Mouse (Mus musculus) limb, embryonic 11.5 days (tissue): ENCODE measurements around the gene Gm42957. TPM values are rescaled to one million over a fixed set of nuclear protein-coding genes. Genes with fewer than 3 reads are reported as not detected.

Experiments used
- ATAC-seq: fragments of 200-750 bp; cut with Nextera tagmentation; 2 replicates; pipeline ENCODE4 v1.8.0; 2017; ENCODE audit warnings: low read depth; ENCODE audit not compliant: insufficient number of reproducible peaks, low FRiP score, low TSS enrichment
- DNase-seq: peaks from one replicate; pipeline ENCODE4 v3.0.0-alpha.2; 2015; ENCODE audit warnings: low spot score
- H3K27ac ChIP-seq: fragments of 300-500 bp; sonication (generic); replicated peaks from 2 replicates; pipeline ENCODE4 v1.5.1; 2014; ENCODE audit warnings: low read depth, mild to moderate bottlenecking, low read length
- H3K27me3 ChIP-seq: fragments of 300-500 bp; sonication (generic); 2 replicates; pipeline ENCODE4 v1.6.1; 2014; ENCODE audit warnings: mild to moderate bottlenecking, low read length, mixed read lengths; ENCODE audit not compliant: control insufficient read depth, insufficient read depth
- H3K36me3 ChIP-seq: fragments of 300-500 bp; sonication (generic); 2 replicates; pipeline ENCODE4 v1.6.1; 2014; ENCODE audit warnings: mild to moderate bottlenecking, low read length, moderate library complexity, mixed read lengths; ENCODE audit not compliant: control insufficient read depth, insufficient read depth
- H3K4me1 ChIP-seq: fragments of 300-500 bp; sonication (generic); 2 replicates; pipeline ENCODE4 v1.6.1; 2014; ENCODE audit warnings: low read length, mixed read lengths; ENCODE audit not compliant: control insufficient read depth, insufficient read depth
- H3K4me2 ChIP-seq: fragments of 300-500 bp; sonication (generic); 2 replicates; pipeline ENCODE4 v1.6.1; 2014; ENCODE audit warnings: low read depth, mild to moderate bottlenecking, moderate library complexity; ENCODE audit not compliant: severe bottlenecking
- H3K4me3 ChIP-seq: fragments of 300-500 bp; sonication (generic); 2 replicates; pipeline ENCODE4 v1.5.1; 2014; ENCODE audit warnings: low read depth, low read length
- H3K9ac ChIP-seq: fragments of 300-500 bp; sonication (generic); 2 replicates; pipeline ENCODE4 v1.6.1; 2014; ENCODE audit warnings: mild to moderate bottlenecking, low read length
- H3K9me3 ChIP-seq: fragments of 300-500 bp; sonication (generic); 2 replicates; pipeline ENCODE4 v1.6.1; 2016; ENCODE audit warnings: low read length; ENCODE audit not compliant: control insufficient read depth
- WGBS: fragments of 180-500 bp; shearing (Covaris S2); extraction: QIAGEN DNeasy Blood & Tissue Kit; methylation state at CpG from one replicate; pipeline ENCODE4 v1.1.7; 2014; 5-methylcytosine and 5-hydroxymethylcytosine counted together
- polyA plus RNA-seq: library from polyadenylated mRNA; unstranded; fragments of >200 nt; fragmentation: Nextera tagmentation; extraction: Ambion mirVana; gene quantifications from 2 replicates; pipeline ENCODE4 v1.2.1, GENCODE M21; 2014

Gene Gm42957
- polyA plus RNA-seq, 1 experiment from 2014 or later, result 0.11 TPM

DNA sequence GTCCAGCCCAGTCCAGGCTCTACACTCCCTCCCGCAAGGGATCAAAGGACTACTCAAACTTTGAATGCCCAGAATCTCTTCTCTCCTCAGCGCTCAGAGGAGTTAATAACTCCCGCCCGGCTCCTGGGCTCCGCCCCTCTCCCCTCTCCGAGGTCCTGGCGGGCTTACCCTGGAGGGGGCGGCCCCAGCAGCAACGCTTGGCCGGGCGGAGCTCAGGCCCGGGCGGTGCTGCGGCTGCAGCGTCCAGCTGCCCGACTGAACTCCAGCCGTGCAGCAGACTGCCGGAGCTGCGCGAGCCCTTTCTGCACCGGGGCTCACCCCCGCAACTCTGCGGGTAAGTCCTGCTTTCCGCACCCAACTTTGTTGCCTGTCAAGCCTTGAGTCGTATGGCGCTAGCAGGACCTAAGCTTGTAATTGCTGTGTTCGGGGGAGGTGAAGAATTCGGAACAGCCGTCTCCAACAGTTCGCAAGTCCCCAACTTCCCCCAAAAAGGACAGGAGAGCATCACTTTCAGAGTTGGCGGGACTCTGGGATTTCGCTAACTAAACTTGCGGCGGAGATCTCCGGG is 61.0 kb downstream of the Gm42957 start, which contains the start of gene Pias3:
Gene Pias3 (plus strand): TSS at position 187 of the 568 bp plus-strand sequence.
- Histone ChIP-seq H3K4me2 (peak within 1 kb of the TSS; percentile 69), H3K4me3 (peak within 1 kb of the TSS; percentile 82), H3K9me3 (no peaks in the 10 kb centered on the region), H3K27me3 (no peaks in the 10 kb centered on the region), H3K36me3 (no peaks in the 10 kb centered on the region), H3K9ac (peak within 1 kb of the TSS; percentile 91), H3K4me1 (peaks cover 9% of the 10 kb centered on the region; the same call in 1 of the 2 replicates), H3K27ac (peak within 1 kb of the TSS; percentile 94)
- DNase-seq (peak; percentile 88), ATAC-seq (peak; percentile 69)
- WGBS, result under 1% methylated on average over 35 of the region's 35 CpGs

DNA sequence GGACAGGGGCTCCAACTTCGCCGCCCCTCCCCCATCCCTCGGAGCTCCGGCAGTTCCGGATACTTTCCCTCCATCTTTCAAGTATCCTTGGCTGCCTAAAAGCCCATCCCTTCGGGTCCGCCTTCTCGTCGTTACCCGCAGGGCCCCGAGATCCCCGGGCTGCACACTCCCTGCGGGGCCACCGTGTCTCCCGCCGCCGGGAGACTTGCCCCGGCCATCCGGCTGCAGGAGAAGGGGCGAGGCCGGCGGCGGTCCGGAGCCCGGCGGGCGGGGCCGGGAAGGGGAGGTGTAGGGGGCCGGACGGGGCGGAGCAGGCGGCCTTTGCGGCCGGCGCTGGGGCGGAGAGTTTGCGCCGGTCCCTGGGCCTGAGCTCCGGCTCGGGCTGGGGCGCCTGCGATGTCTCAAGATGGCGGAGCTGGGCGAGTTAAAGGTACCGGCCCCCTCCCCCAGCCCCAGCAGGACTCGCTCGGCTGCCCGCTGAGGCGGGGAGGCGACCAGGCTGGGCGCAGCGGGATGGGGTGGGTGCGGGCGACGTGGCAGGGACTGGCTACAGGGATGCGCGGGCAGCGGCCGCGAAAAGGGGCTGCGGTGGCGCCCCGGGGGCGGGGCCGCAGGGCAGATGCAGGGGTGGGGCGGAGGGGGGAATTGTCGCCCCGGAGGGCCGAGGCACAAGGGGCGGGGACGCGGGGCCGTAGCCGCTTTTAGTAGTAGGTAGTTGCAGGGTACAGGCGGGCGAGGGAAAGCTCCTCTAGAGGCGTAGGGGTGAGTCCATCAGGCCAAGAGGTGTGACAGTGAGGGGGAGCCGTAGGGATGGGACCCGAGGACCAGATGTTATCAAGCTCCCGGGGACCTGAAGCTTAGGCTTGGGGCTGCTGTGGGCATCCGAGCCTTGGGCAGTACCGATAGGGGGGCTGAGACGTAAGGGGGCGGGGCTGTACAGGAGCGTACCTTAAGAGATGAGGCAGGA is 61.8 kb downstream of the Gm42957 start:
- H3K27me3 ChIP-seq, result no peaks in the 10 kb centered on the region
- DNase-seq (peak; percentile 91), ATAC-seq (peak; percentile 91)
- H3K4me3 ChIP-seq, result peak overlapping the region; percentile 82
- H3K4me2 ChIP-seq, result peak overlapping the region; percentile 69
- no peaks in the 10 kb centered on the region; the same call in 1 of the 2 replicates for H3K36me3 ChIP-seq
- under 1% methylated on average over 82 of the region's 85 CpGs for WGBS
- H3K9ac ChIP-seq, result peak overlapping the region; percentile 91
- peak overlapping the region; percentile 94 for H3K27ac ChIP-seq
- no peaks in the 10 kb centered on the region for H3K9me3 ChIP-seq
- peaks cover 9% of the 10 kb centered on the region; the same call in 1 of the 2 replicates for H3K4me1 ChIP-seq

DNA sequence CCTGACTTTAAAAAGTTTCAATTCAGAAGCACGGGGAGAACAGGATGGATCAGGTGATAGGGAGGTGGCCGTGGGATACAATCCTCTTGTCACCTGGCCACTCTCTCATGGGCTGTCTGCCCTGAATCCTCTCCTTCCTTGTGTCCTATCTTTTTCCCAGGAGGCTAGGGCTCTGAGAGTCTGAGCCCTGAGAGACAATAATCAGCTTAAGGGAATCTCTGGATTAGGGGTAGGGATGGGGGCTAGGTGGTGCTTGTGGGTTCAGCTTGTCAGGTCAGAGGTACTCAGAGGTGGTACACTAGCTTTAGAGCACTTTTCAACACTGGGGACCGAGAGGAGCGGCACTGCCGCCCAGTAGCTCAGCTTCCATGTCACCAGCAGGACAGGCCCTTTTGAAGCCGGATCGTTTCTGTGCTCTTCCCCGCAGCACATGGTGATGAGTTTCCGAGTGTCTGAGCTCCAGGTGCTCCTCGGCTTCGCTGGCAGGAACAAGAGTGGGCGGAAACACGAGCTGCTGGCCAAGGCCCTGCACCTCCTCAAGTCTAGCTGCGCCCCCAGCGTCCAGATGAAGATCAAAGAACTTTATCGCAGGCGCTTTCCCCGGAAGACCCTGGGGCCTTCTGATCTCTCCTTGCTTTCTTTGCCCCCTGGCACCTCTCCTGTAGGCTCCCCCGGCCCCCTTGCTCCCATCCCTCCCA is 63.9 kb downstream of the Gm42957 start:
- ATAC-seq (no peak), DNase-seq (no peak)
- WGBS, result 24% methylated on average over 19 of the region's 19 CpGs
- Histone ChIP-seq H3K36me3 (peaks cover 4% of the 10 kb centered on the region), H3K4me3 (no peak overlapping the region), H3K4me2 (no peak overlapping the region), H3K27me3 (no peaks in the 10 kb centered on the region), H3K4me1 (peaks cover 7% of the 10 kb centered on the region; the same call in 1 of the 2 replicates), H3K9ac (peak overlapping the region; percentile 18; the same call in 1 of the 2 replicates), H3K27ac (no peak overlapping the region), H3K9me3 (no peaks in the 10 kb centered on the region)

DNA sequence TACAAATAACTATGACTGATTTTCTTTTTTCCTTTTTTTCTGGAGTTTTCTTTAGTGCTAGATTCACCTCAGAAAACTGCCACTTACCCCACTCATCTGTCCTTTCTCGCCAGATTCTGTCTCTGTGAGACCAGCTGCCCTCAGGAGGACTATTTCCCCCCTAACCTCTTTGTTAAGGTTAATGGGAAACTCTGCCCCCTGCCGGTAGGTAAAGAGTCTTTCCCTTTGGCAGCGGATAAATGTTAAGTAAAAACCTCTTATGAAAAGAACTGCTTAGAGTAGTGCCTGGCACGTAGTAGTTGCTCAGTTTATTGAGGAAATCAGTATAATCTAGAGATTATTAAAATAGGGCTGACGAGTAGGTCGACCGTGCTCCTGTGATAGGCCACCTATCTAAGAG is 65.1 kb downstream of the Gm42957 start:
- DNase-seq (peak; percentile 53), ATAC-seq (no peak)
- Histone ChIP-seq H3K9ac (no peak overlapping the region), H3K4me3 (no peak overlapping the region), H3K27me3 (no peaks in the 10 kb centered on the region), H3K27ac (no peak overlapping the region), H3K4me2 (no peak overlapping the region), H3K4me1 (peaks cover 7% of the 10 kb centered on the region; the same call in 1 of the 2 replicates), H3K36me3 (peaks cover 9% of the 10 kb centered on the region), H3K9me3 (no peaks in the 10 kb centered on the region)
- WGBS, result 63% methylated on average over 7 of the region's 7 CpGs

DNA sequence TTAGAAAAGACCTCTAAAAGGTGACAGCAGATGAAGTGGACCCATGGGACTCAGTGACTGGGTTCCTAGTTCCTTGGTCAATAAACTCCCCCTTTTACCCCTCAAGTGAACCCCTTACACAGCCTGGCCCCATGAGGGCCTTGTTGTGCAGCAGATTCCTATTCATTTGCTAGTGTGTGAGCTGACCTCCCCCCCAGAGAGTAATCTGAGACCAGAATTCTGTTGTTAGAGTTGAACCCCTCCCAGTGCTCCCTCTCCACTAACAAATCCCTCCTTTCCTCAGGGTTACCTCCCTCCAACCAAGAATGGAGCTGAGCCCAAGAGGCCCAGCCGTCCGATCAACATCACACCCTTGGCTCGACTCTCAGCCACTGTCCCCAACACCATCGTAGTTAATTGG is 65.7 kb downstream of the Gm42957 start:
- Histone ChIP-seq H3K4me2 (no peak overlapping the region), H3K27me3 (no peaks in the 10 kb centered on the region), H3K27ac (no peak overlapping the region), H3K4me3 (no peak overlapping the region), H3K9me3 (no peaks in the 10 kb centered on the region), H3K4me1 (peaks cover 5% of the 10 kb centered on the region; the same call in 1 of the 2 replicates), H3K36me3 (peaks cover 9% of the 10 kb centered on the region), H3K9ac (no peak overlapping the region)
- DNase-seq, result no peak
- ATAC-seq, result no peak
- 84% methylated on average over 4 of the region's 4 CpGs for WGBS

Other genes starting within 250 kb of the Gm42957 start
- not detected in 2 replicates for gene BC107364, start 183.2 kb upstream of the Gm42957 start, polyA plus RNA-seq
- gene Hfe2, start 110.3 kb upstream of the Gm42957 start, polyA plus RNA-seq, result 1.7 and 1.8 TPM in 2 replicates
- gene Txnip, start 77.5 kb upstream of the Gm42957 start, polyA plus RNA-seq, result 54.4 and 57.9 TPM in 2 replicates
- 0.69 and 1.0 TPM in 2 replicates for gene Gm16253, start 58.5 kb upstream of the Gm42957 start, polyA plus RNA-seq
- gene Polr3gl, start 41.3 kb upstream of the Gm42957 start, polyA plus RNA-seq, result 18.8 and 22.8 TPM in 2 replicates
- 1.5 and 1.7 TPM in 2 replicates for gene Ankrd34a, start 38.8 kb upstream of the Gm42957 start, polyA plus RNA-seq
- gene Lix1l, start 34.3 kb upstream of the Gm42957 start, polyA plus RNA-seq, result 5.7 and 6.4 TPM in 2 replicates
- 240 and 241 TPM in 2 replicates for gene Rbm8a, start 5.5 kb upstream of the Gm42957 start, polyA plus RNA-seq
- gene Pex11b, start 98 bp upstream of the Gm42957 start, polyA plus RNA-seq, result 48.4 and 49.2 TPM in 2 replicates
- gene Itga10, start 10.1 kb downstream of the Gm42957 start, polyA plus RNA-seq, result 0.92 and 0.96 TPM in 2 replicates
- gene Ankrd35, start 34.7 kb downstream of the Gm42957 start, polyA plus RNA-seq, result 0.31 and 0.45 TPM in 2 replicates
- 41.4 and 42.8 TPM in 2 replicates for gene Pias3, start 60.9 kb downstream of the Gm42957 start, polyA plus RNA-seq
- 8.9 and 10.8 TPM in 2 replicates for gene Nudt17, start 73.1 kb downstream of the Gm42957 start, polyA plus RNA-seq
- gene Polr3c, start 92.2 kb downstream of the Gm42957 start, polyA plus RNA-seq, result 38.1 and 42.8 TPM in 2 replicates
- gene Rnf115, start 92.2 kb downstream of the Gm42957 start, polyA plus RNA-seq, result 70.0 and 70.7 TPM in 2 replicates
- not detected in 2 replicates for gene Pdzk1, start 193.8 kb downstream of the Gm42957 start, polyA plus RNA-seq
- 0.20 and 0.21 TPM in 2 replicates for gene Cd160, start 193.9 kb downstream of the Gm42957 start, polyA plus RNA-seq